Mouse (Mus musculus) hindbrain, postnatal 0 days (tissue): ENCODE measurements around the gene Catsper2. TPM values are rescaled to one million over a fixed set of nuclear protein-coding genes. Genes with fewer than 3 reads are reported as not detected.
A peak's percentile ranks its signal among the peaks of the same experiment; 100 is the strongest.
"Not testable (repeated sequence)": the region's sequence is repeated elsewhere in the genome, so short reads cannot be mapped to it uniquely, and the experiment has no call there.

Experiments used
- ATAC-seq: fragments of 200-750 bp; cut with Nextera tagmentation; 2 replicates; pipeline ENCODE4 v1.8.0; 2017; ENCODE audit warnings: mild to moderate bottlenecking, moderate TSS enrichment, moderate library complexity
- DNase-seq: peaks from one replicate; pipeline ENCODE4 v3.0.0-alpha.2; 2015; ENCODE audit warnings: low spot score
- H3K27ac ChIP-seq: fragments of 300-500 bp; sonication (generic); 2 replicates; pipeline ENCODE4 v1.5.1; 2014; ENCODE audit warnings: mild to moderate bottlenecking
- H3K27me3 ChIP-seq: fragments of 300-500 bp; sonication (generic); 2 replicates; pipeline ENCODE4 v1.6.1; 2014; ENCODE audit warnings: low read length, mixed read lengths; ENCODE audit not compliant: insufficient read depth
- H3K36me3 ChIP-seq: fragments of 300-500 bp; sonication (generic); 2 replicates; pipeline ENCODE4 v1.6.1; 2014; ENCODE audit warnings: low read length, mixed read lengths; ENCODE audit not compliant: insufficient read depth
- H3K4me1 ChIP-seq: fragments of 300-500 bp; sonication (generic); 2 replicates; pipeline ENCODE4 v1.6.1; 2014; ENCODE audit warnings: antibody characterized with exemption, low read length, mixed read lengths; ENCODE audit not compliant: insufficient read depth
- H3K4me2 ChIP-seq: fragments of 300-500 bp; sonication (generic); 2 replicates; pipeline ENCODE4 v1.6.1; 2014; ENCODE audit warnings: low read depth, mild to moderate bottlenecking, low read length, moderate library complexity, mixed read lengths
- H3K4me3 ChIP-seq: fragments of 300-500 bp; sonication (generic); 2 replicates; pipeline ENCODE4 v1.5.1; 2014; ENCODE audit warnings: low read length
- H3K9ac ChIP-seq: fragments of 300-500 bp; sonication (generic); replicated peaks from 2 replicates; pipeline ENCODE4 v1.6.1; 2014; ENCODE audit warnings: mild to moderate bottlenecking, low read length, moderate library complexity, mixed read lengths
- H3K9me3 ChIP-seq: fragments of 300-500 bp; sonication (generic); 2 replicates; pipeline ENCODE4 v1.6.1; 2016; ENCODE audit warnings: low read length, mixed read lengths
- CTCF ChIP-seq: IDR thresholded peaks from 2 replicates; pipeline ENCODE4 v1.5.1; 2016; ENCODE audit warnings: antibody characterized with exemption, control low read depth, low read depth
- WGBS: fragments of 180-500 bp; shearing (Covaris S2); extraction: QIAGEN DNeasy Blood & Tissue Kit; methylation state at CpG from one replicate; pipeline ENCODE4 v1.1.7; 2014; 5-methylcytosine and 5-hydroxymethylcytosine counted together
- polyA plus RNA-seq: library from polyadenylated mRNA; unstranded; fragments of >200 nt; fragmentation: Nextera tagmentation; extraction: Ambion mirVana; gene quantifications from 2 replicates; pipeline ENCODE4 v1.2.1, GENCODE M21; 2015
- total RNA-seq: library from RNA; depleted of rRNA; stranded (reverse); fragments of >200 nt; gene quantifications from 2 replicates; pipeline ENCODE4 v1.2.3, GENCODE M21; 2014

Gene Catsper2
- total and polyA plus RNA-seq, 2 experiments from 2014 or later: 2.1 to 4.3 TPM

DNA sequence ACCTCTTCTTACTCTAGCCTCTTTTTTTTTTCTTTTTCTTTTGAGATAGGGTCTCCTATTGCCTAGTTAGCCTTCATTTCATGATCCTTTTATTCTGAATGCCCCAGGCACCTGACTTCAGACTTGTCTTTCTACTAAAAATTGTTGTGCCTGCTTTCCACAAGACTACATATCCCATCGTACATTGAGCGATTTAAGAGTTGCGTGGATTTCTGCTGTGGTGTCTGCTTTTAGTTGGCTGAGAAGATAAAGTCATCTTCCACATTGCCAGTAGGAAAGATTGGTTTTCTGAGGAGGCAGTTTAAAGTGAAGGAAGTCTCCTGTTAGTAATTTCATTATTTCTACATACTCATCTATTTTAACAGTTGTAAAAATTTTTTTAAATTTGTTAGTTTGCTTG is 2.0 kb upstream of the Catsper2 start:
- DNase-seq (no peak), ATAC-seq (no peak)
- H3K4me3 ChIP-seq: no peak overlapping the region
- H3K4me2 ChIP-seq: peak overlapping the region; percentile 59
- no peaks in the 10 kb centered on the region for H3K27me3 ChIP-seq
- H3K27ac ChIP-seq: no peak overlapping the region
- peaks cover 11% of the 10 kb centered on the region; the same call in 1 of the 2 replicates for H3K4me1 ChIP-seq
- no peaks in the 10 kb centered on the region for H3K9me3 ChIP-seq
- 71% methylated on average over 3 of the region's 3 CpGs for WGBS
- H3K36me3 ChIP-seq: peaks cover 7% of the 10 kb centered on the region; the same call in 1 of the 2 replicates
- TF ChIP-seq CTCF: no peak
- peak overlapping the region; percentile 9; the same call in 1 of the 2 replicates for H3K9ac ChIP-seq

DNA sequence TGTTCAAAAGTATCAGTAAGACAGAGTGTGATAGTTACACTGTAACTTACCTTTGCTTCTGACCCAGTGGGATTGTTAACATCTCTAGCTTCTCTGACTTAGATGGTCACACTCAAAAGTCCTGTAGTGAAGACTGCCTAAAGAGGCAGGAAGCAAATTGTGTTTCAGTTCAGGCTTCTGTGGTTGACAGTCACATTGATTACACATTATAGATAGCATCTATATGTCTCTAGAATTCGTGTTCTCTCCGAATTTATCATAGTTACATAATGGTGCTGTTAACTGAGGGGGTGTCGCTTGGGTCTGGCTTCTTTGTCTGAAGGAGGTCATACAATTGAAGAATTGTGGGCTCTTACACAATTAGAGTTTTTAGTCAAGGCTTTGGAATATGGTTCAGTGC is 1.5 kb upstream of the Catsper2 start:
- TF ChIP-seq CTCF: no peak
- no peak for ATAC-seq

DNA sequence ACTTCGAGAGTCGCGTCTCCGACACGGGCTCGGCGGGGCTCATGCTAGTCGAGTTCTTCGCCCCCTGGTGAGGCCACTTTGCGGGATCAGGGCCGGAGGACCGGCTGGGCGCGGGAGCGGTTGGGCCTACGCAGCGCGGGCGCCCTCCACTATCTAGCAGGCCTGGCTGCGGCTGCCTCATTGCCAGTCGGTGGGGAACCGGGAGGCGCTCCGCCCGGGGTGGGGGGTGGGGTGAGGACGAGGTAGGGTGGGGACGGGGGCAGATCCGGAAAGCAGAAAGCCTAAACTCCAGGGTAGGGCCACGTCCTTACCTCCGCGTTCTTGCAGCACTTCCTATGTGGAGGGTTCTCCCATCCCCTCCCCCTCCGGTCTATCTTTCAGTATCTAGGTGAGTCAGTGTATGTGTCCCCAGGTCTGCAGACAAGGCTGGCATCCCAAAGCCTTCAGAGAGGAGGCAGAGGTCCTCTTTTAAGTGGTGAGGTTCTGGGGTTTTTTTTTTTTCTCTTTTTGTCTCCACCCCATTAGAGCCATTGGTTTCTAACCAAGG is 620 bp upstream of the Catsper2 start:
- H3K4me2 ChIP-seq: peak overlapping the region; percentile 59
- peak overlapping the region; percentile 92 for H3K27ac ChIP-seq
- TF ChIP-seq CTCF: no peak
- no peaks in the 10 kb centered on the region for H3K9me3 ChIP-seq
- peak overlapping the region; percentile 91 for H3K9ac ChIP-seq
- no peaks in the 10 kb centered on the region for H3K27me3 ChIP-seq
- peaks cover 7% of the 10 kb centered on the region; the same call in 1 of the 2 replicates for H3K36me3 ChIP-seq
- ATAC-seq (peak; percentile 39), DNase-seq (no peak)
- 1% methylated on average over 23 of the region's 32 CpGs for WGBS
- peaks cover 11% of the 10 kb centered on the region; the same call in 1 of the 2 replicates for H3K4me1 ChIP-seq
- H3K4me3 ChIP-seq: peak overlapping the region; percentile 72

More for the DNA sequence above, 1.5 kb upstream of the Catsper2 start:
- peaks cover 11% of the 10 kb centered on the region; the same call in 1 of the 2 replicates for H3K4me1 ChIP-seq
- peak overlapping the region; percentile 9 for H3K9ac ChIP-seq
- H3K4me2 ChIP-seq: peak overlapping the region; percentile 59
- WGBS: 63% methylated on average over 3 of the region's 3 CpGs
- H3K36me3 ChIP-seq: peaks cover 7% of the 10 kb centered on the region; the same call in 1 of the 2 replicates
- H3K9me3 ChIP-seq: no peaks in the 10 kb centered on the region
- no peak for DNase-seq
- H3K27ac ChIP-seq: no peak overlapping the region
- peak overlapping the region; percentile 72 for H3K4me3 ChIP-seq
- H3K27me3 ChIP-seq: no peaks in the 10 kb centered on the region

DNA sequence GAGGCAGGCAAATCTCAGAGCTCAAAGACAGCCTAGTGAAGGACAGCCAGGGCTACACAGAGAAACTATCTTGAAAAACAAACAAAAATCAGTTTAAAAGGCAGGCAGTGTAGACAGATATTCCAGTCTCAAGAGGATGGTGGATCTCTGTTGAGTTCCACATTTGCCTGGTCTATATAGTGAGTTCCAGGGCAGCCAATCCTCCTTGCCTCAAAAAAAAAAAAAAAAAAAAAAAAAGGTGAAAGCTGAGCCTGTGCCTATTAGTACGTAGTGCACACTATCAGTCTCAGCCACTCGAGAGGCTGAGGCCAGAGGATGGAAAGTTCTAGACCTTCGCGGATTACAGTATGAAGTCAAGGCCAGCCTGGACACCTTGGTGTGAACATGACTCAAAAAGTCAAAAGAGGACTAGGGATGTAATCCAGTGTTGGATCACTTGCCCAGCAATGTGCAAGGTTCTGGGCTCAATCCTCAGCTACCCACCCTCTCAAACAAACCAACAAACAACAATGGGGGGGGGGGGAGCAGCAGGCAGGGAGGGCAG is 677 bp downstream of the Catsper2 start:
- Histone ChIP-seq H3K9me3 (no peaks in the 10 kb centered on the region), H3K27me3 (no peaks in the 10 kb centered on the region), H3K9ac (peak overlapping the region; percentile 91), H3K4me2 (peak overlapping the region; percentile 59), H3K27ac (peak overlapping the region; percentile 92), H3K36me3 (peaks cover 6% of the 10 kb centered on the region; the same call in 1 of the 2 replicates), H3K4me3 (peak overlapping the region; percentile 72), H3K4me1 (peaks cover 11% of the 10 kb centered on the region; the same call in 1 of the 2 replicates)
- no peak for TF ChIP-seq CTCF
- DNase-seq (no peak), ATAC-seq (peak; percentile 0; the same call in 1 of the 2 replicates)
- WGBS: 13% methylated on average over 4 of the region's 4 CpGs

DNA sequence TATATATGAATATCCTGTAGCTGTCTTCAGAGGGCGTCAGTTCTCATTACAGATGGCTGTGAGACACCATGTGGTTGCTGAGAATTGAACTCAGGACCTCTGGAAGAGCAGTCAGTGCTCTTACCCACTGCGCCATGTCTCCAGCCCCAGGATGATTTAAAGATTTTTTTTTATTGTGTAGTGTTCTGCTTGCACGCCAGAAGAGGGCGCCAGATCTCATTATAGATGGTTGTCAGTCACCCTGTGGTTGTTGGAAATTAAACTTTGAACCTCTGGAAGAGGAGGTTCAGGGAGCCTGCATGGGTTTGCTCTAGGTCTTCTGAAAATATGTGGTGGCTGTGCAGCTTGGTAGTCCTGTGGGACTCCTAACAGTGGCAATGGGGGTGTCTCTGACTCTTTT is 5.4 kb downstream of the Catsper2 start:
- no peak for DNase-seq
- H3K27me3 ChIP-seq: no peaks in the 10 kb centered on the region
- H3K4me3 ChIP-seq: no peak overlapping the region
- no peak overlapping the region for H3K27ac ChIP-seq
- no peak overlapping the region for H3K4me2 ChIP-seq
- 0 out of 2 replicates have a peak, but pooled peaks cover 2% of the 10 kb centered on the region for H3K4me1 ChIP-seq
- peak; percentile 40 for TF ChIP-seq CTCF
- 33% methylated on average over 4 of the region's 4 CpGs for WGBS
- no peak overlapping the region for H3K9ac ChIP-seq
- H3K9me3 ChIP-seq: no peaks in the 10 kb centered on the region
- no peak for ATAC-seq
- no peaks in the 10 kb centered on the region for H3K36me3 ChIP-seq

DNA sequence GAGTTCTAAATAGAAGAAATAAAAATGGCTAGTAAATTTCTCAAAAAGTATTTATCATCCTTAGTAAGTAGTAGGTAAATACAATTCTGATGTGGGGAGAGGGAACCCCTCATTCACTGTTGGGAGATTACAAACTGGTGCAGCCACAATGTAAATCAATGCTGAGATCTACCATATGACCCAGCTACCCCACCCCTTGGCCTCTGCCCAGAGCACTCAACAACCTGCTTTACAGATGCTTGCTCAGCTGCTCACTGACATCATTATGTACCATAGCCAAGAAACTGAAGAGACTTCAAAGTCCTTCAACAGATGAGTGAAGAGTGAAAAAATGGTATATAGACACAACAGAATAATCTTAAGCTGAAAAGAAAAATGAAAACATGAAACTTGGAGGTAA is 10.3 kb downstream of the Catsper2 start:
- Histone ChIP-seq H3K9ac (no peak overlapping the region), H3K36me3 (no peaks in the 10 kb centered on the region), H3K4me2 (no peak overlapping the region), H3K4me3 (no peak overlapping the region), H3K27me3 (no peaks in the 10 kb centered on the region), H3K4me1 (no peaks in the 10 kb centered on the region), H3K9me3 (no peaks in the 10 kb centered on the region), H3K27ac (no peak overlapping the region)
- ATAC-seq: no peak
- no peak for DNase-seq
- TF ChIP-seq CTCF: no peak

DNA sequence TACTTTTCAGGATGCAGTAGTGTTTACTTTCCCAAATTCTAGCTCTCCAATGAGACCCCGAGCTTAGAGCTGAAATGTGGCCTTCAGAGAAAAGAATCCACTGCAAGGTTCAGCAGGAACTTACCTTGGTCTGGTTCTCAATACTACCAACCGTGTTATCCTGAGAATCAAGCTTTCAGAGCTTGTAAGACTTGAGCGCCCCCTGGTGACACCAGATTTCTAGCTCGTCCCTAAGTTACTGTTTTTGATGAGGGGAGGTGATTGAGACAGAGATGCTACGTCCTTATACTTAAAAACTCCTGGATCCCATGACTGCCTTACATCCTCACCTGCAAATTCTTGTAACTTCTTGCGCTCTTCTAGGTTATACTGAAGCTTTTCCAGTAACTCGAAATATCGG is 17.0 kb downstream of the Catsper2 start:
- no peak for ATAC-seq
- WGBS: 13% methylated on average over 8 of the region's 8 CpGs
- Histone ChIP-seq H3K4me1 (no peaks in the 10 kb centered on the region), H3K4me3 (no peak overlapping the region), H3K9me3 (no peaks in the 10 kb centered on the region), H3K27me3 (no peaks in the 10 kb centered on the region), H3K9ac (no peak overlapping the region), H3K4me2 (no peak overlapping the region), H3K36me3 (no peaks in the 10 kb centered on the region), H3K27ac (no peak overlapping the region)
- peak; percentile 95 for DNase-seq
- peak; percentile 85 for TF ChIP-seq CTCF

DNA sequence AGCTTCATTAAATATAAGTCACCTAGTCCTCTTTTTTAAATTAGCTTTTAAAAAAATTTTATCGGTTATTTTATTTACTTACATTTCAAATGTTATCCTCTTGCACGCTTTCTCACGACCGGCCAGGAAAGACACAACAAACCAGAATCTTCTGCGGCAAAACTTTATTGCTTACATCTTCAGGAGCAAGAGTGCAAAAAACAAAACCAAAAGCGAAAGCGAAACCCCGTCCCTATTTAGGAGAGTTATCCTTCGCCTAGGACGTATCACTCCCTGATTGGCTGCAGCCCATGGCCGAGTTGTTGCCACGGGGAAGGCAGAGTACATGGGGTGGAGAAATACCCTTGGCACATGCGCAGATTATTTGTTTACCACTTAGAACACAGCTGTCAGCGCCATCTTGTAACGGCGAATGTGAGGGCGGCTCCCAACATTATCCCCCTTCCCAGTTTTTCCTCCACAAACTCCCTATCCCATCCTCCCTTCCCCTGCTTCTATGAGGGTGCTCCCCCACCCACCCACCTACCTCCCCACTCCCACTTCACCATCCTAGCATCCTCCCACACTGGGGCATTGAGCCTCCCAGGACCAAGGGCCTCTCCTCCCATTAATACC is 26.5 kb downstream of the Catsper2 start, which contains the start of gene Strc:
Gene Strc, minus strand, starts transcription at position 208 of the 615 bp plus-strand sequence.
- not testable (repeated sequence) for ATAC-seq, H3K4me2 ChIP-seq, H3K27ac ChIP-seq, H3K27me3 ChIP-seq, DNase-seq, H3K4me3 ChIP-seq, H3K4me1 ChIP-seq, H3K9ac ChIP-seq, H3K9me3 ChIP-seq, H3K36me3 ChIP-seq
- WGBS: 95% methylated on average over 14 of the region's 17 CpGs
